Mouse (Mus musculus) forebrain, embryonic 13.5 days (tissue): ENCODE data around the gene Ccdc88c. TPM values are rescaled to one million over a fixed set of nuclear protein-coding genes. Genes with fewer than 3 reads are reported as not detected.

Experiments used
- ATAC-seq: fragments of 200-750 bp; cut with Nextera tagmentation; 2 replicates; pipeline ENCODE4 v1.8.0; 2017
- H3K27ac ChIP-seq: fragments of 300-500 bp; sonication (generic); 2 replicates; pipeline ENCODE4 v1.5.1; 2015; ENCODE audit warnings: inconsistent platforms, mild to moderate bottlenecking, moderate library complexity
- H3K27me3 ChIP-seq: fragments of 300-500 bp; sonication (generic); 2 replicates; pipeline ENCODE4 v1.6.1; 2015; ENCODE audit warnings: mild to moderate bottlenecking, inconsistent platforms
- H3K36me3 ChIP-seq: fragments of 300-500 bp; sonication (generic); 2 replicates; pipeline ENCODE4 v1.6.1; 2015; ENCODE audit warnings: mild to moderate bottlenecking, inconsistent platforms; ENCODE audit not compliant: poor library complexity, severe bottlenecking
- H3K4me1 ChIP-seq: fragments of 300-500 bp; sonication (generic); 2 replicates; pipeline ENCODE4 v1.6.1; 2015; ENCODE audit warnings: inconsistent platforms
- H3K4me2 ChIP-seq: fragments of 300-500 bp; sonication (generic); 2 replicates; pipeline ENCODE4 v1.6.1; 2015; ENCODE audit warnings: inconsistent platforms, mild to moderate bottlenecking, moderate library complexity
- H3K4me3 ChIP-seq: fragments of 300-500 bp; sonication (generic); 2 replicates; pipeline ENCODE4 v1.5.1; 2015; ENCODE audit warnings: mild to moderate bottlenecking, inconsistent platforms
- H3K9ac ChIP-seq: fragments of 300-500 bp; sonication (generic); 2 replicates; pipeline ENCODE4 v1.6.1; 2015; ENCODE audit warnings: mild to moderate bottlenecking, inconsistent platforms
- H3K9me3 ChIP-seq: fragments of 300-500 bp; sonication (generic); replicated peaks from 2 replicates; pipeline ENCODE4 v1.6.1; 2016; ENCODE audit warnings: inconsistent platforms
- WGBS: fragments of 180-500 bp; shearing (Covaris S2); methylation state at CpG from one replicate; pipeline ENCODE4 v1.1.7; 2015; 5-methylcytosine and 5-hydroxymethylcytosine counted together
- polyA plus RNA-seq: library from polyadenylated mRNA; unstranded; fragments of >200 nt; fragmentation: Nextera tagmentation; extraction: Ambion mirVana; gene quantifications from 2 replicates; pipeline ENCODE4 v1.2.1, GENCODE M21; 2015

Gene Ccdc88c
- polyA plus RNA-seq, 1 experiment from 2014 or later = 20.7 TPM

DNA sequence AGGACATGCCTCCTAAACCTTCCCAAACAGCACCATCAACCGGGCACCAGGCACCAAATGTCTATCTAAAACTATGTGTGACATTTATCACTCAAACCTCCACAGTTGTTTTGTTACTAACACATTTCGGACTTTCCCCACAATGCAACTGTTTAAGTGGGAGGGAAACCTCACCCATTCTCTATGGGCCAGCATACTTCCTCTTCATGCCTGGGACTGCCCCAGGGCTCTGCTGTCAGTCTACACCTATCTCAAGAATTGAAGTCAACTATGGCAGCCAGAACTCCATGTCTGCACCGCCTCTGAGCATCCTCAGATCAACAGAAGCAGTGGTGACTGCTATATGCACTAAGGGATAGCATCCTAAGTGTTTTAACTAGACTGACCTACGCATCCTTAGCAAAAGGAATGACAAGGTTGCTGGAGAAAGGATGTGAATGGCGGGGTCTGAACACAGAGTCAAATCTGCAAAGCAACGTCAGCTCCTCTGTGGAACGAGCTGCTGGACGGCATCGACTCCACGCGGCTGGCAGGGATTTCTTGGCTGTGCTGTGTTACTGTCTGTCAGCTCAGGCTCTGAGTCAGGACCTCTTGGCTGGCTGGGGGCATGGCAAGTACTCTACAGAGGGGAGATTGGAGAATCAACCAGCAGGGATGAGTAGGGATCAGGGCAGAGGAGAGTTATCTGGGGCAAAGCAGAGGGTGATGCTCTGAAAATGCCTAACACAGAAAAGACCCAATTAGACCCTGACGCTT is 23.0 kb downstream of the Ccdc88c start:
- H3K9me3 ChIP-seq = no peaks in the 10 kb centered on the region
- ATAC-seq = no peak
- peak overlapping the region; percentile 77 for H3K27ac ChIP-seq
- 84% methylated on average over 12 of the region's 12 CpGs for WGBS
- no peak overlapping the region for H3K4me2 ChIP-seq
- no peak overlapping the region for H3K4me3 ChIP-seq
- no peak overlapping the region for H3K9ac ChIP-seq
- no peaks in the 10 kb centered on the region for H3K27me3 ChIP-seq
- H3K4me1 ChIP-seq = peaks cover 76% of the 10 kb centered on the region
- no peaks in the 10 kb centered on the region for H3K36me3 ChIP-seq

DNA sequence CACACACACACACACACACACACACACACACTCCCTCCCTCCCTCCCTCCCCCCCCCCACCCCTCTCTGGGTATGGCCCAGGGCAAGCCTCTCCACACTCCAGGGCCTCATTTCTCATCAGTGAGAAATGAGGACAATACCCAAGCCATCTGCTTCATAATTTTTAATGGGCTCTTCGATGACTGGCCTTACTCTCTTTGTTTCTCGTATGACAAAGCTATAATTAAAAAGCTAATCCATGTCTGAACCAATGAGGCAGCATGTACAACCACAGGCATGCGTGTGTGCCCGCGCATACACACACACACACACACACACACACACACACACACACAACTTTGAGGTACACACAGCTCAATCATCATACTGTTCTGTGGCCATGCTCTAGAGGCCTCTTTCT is 23.9 kb downstream of the Ccdc88c start:
- WGBS = 57% methylated on average over 5 of the region's 5 CpGs
- H3K36me3 ChIP-seq = 0 out of 2 replicates have a peak, but pooled peaks cover 4% of the 10 kb centered on the region
- ATAC-seq = peak; percentile 63
- peaks cover 71% of the 10 kb centered on the region for H3K4me1 ChIP-seq
- H3K27me3 ChIP-seq = no peaks in the 10 kb centered on the region
- H3K4me2 ChIP-seq = no peak overlapping the region
- no peak overlapping the region for H3K9ac ChIP-seq
- no peak overlapping the region for H3K4me3 ChIP-seq
- peak overlapping the region; percentile 77 for H3K27ac ChIP-seq
- no peaks in the 10 kb centered on the region for H3K9me3 ChIP-seq

DNA sequence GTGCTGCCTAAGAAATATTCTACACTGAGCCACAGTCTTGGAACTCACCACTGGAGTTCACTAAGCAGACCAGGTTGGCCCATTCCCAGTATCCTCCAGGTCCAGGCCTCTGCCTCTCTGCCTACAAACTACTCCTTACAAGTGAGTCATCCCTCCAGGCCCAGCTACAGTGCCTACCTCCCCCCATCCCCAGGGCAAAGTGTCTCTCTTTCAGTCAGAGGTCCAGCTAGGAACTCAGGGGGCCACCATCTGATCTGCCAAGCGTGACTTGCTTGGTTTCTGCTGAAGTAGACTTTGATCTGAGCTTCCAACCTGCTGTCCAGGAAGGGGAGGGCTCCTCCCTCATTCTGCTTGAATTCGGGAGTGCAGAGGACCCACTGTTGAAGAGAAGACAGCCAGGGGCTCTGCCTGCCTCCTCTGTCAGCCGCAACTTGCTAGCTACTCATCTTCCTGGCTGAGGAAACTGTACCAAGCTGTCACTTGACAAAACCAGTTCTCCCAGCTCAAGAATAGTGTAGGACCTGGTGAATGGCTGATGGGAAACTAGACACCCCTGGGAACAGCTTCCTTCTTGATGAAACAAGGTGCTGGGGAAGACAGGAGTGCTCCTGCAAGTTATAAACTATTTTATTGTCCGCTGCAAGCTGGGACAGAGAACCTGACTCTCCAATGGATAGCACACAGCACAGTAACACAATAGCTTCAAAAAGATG is 25.9 kb downstream of the Ccdc88c start:
- whole genome bisulfite sequencing = 41% methylated on average over 4 of the region's 4 CpGs
- Histone ChIP-seq H3K4me3 (no peak overlapping the region), H3K36me3 (0 out of 2 replicates have a peak, but pooled peaks cover 4% of the 10 kb centered on the region), H3K9me3 (no peaks in the 10 kb centered on the region), H3K9ac (no peak overlapping the region), H3K27me3 (no peaks in the 10 kb centered on the region), H3K4me2 (no peak overlapping the region), H3K4me1 (peaks cover 79% of the 10 kb centered on the region), H3K27ac (no peak overlapping the region)
- ATAC-seq = no peak

DNA sequence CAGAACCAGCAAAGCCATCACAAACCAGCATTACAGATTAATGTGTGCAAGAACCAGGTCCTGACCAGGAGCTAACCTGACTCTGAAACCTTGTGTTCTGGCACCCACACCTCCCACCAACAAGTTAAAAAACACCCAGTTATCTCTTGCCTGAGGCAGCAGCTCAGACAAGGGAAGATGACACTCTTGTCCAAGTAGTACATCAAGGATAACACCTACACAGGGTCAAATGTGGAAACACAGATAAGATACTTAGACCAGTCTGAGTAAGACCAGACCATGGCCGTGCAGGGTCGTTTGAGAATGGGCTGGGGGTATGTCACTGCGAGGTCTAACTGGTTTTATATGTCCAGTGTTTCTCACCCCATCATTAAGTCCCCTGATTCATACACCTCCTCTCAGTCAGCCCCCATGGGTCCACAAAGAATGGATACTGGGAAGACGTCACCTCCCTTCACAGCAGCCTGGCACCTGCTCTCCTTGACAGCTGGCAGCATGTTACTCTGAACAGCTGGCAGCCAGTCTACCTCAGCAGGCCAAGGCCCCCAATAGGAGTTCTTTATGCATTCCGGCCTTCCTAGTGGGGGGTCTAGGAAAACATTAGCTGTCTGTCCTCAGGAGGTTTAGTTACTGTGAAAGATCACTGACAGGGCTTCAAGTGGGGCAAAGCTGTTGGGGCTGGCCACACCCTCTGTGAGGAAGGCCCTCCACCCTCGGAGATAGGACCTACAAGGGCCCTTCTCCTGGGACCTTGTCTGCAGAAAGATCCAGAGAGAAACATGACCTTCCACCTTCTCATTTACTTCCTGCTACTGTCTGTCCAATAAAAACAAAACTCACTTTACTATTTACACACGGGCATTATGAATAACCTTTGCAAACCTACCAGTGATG is 29.5 kb downstream of the Ccdc88c start:
- H3K27me3 ChIP-seq = no peaks in the 10 kb centered on the region
- ATAC-seq = peak; percentile 25; the same call in 1 of the 2 replicates
- H3K9ac ChIP-seq = no peak overlapping the region
- no peaks in the 10 kb centered on the region for H3K9me3 ChIP-seq
- WGBS = 52% methylated on average over 7 of the region's 7 CpGs
- H3K4me1 ChIP-seq = peaks cover 79% of the 10 kb centered on the region
- no peak overlapping the region for H3K4me3 ChIP-seq
- 0 out of 2 replicates have a peak, but pooled peaks cover 4% of the 10 kb centered on the region for H3K36me3 ChIP-seq
- 0 out of 2 replicates have a peak overlapping the region, but pooled peaks have one; percentile 41 for H3K27ac ChIP-seq
- no peak overlapping the region for H3K4me2 ChIP-seq

GRCm38 (mm10) chr12:100998564-100998962 is 30.3 kb downstream of the Ccdc88c start:
- Histone ChIP-seq H3K9ac (no peak overlapping the region), H3K4me2 (no peak overlapping the region), H3K4me3 (no peak overlapping the region), H3K27me3 (no peaks in the 10 kb centered on the region), H3K27ac (peak overlapping the region; percentile 41; the same call in 1 of the 2 replicates), H3K36me3 (0 out of 2 replicates have a peak, but pooled peaks cover 4% of the 10 kb centered on the region), H3K9me3 (no peaks in the 10 kb centered on the region), H3K4me1 (peaks cover 71% of the 10 kb centered on the region)
- no peak for ATAC-seq
- 55% methylated on average over 8 of the region's 8 CpGs for WGBS

- peak overlapping the region; percentile 25 for H3K27ac ChIP-seq
- H3K4me1 ChIP-seq = peaks cover 69% of the 10 kb centered on the region
- ATAC-seq = no peak
- no peaks in the 10 kb centered on the region for H3K9me3 ChIP-seq
- peaks cover 4% of the 10 kb centered on the region; the same call in 1 of the 2 replicates for H3K36me3 ChIP-seq
- no peak overlapping the region for H3K4me3 ChIP-seq
- WGBS = 20% methylated on average over 10 of the region's 10 CpGs
- H3K27me3 ChIP-seq = no peaks in the 10 kb centered on the region
- no peak overlapping the region for H3K4me2 ChIP-seq
- H3K9ac ChIP-seq = peak overlapping the region; percentile 32; the same call in 1 of the 2 replicates
Measured at GRCm38 (mm10) chr12:100997830-100998563, 30.9 kb downstream of the Ccdc88c start.

GRCm38 (mm10) chr12:100996378-100996898 is 32.4 kb downstream of the Ccdc88c start:
- H3K27me3 ChIP-seq = no peaks in the 10 kb centered on the region
- WGBS = 29% methylated on average over 5 of the region's 5 CpGs

DNA sequence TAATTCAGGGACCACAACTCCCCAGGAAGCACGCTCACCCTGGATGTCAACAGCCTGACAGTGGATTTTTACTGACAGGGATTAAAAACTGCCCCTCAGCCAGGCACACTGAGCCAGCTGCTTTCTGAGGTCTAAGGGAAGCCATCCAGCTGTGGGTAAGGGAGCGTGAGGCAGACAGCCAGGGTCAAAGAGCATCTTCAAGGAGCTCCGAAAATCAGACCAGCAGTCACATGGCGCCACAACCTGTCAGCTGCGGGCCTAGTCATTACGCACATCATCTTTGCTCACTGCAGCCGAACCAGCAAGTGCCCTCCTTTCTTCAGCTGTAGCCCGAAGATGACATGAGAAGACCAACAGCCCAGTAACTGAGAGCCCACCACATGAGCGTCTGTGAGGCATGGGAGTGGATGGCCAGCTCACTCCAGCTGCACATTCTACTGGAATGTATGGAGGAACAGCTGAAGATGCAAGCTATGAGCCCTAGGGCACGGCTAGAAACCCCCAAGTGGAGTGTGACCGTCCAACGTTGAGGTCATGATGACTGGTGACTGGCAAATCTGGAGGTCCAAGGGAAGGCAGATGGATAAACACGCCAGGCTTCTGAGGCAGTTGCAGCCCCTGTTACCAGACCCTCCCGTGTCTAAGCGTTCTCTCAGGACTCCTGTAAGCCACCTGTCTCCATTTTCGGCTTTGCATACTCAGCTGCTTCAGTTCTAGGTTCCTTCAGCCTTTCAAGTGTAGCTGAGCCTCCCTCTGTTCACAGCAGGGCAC is 33.1 kb downstream of the Ccdc88c start:
- no peak overlapping the region for H3K4me2 ChIP-seq
- no peak overlapping the region; the same call in 1 of the 2 replicates for H3K9ac ChIP-seq
- peaks cover 4% of the 10 kb centered on the region; the same call in 1 of the 2 replicates for H3K36me3 ChIP-seq
- H3K4me1 ChIP-seq = peaks cover 66% of the 10 kb centered on the region
- no peak overlapping the region for H3K4me3 ChIP-seq
- no peaks in the 10 kb centered on the region for H3K27me3 ChIP-seq
- WGBS = 38% methylated on average over 16 of the region's 16 CpGs
- no peaks in the 10 kb centered on the region for H3K9me3 ChIP-seq
- no peak for ATAC-seq
- peak overlapping the region; percentile 66 for H3K27ac ChIP-seq

More at GRCm38 (mm10) chr12:100996378-100996898, 32.4 kb downstream of the Ccdc88c start:
- Histone ChIP-seq H3K27ac (peak overlapping the region; percentile 66), H3K4me1 (peaks cover 64% of the 10 kb centered on the region), H3K9ac (no peak overlapping the region; the same call in 1 of the 2 replicates), H3K9me3 (no peaks in the 10 kb centered on the region), H3K4me3 (no peak overlapping the region), H3K4me2 (no peak overlapping the region), H3K36me3 (peaks cover 4% of the 10 kb centered on the region; the same call in 1 of the 2 replicates)
- ATAC-seq = peak; percentile 13; the same call in 1 of the 2 replicates

- 80% methylated on average over 3 of the region's 3 CpGs for WGBS
- Histone ChIP-seq H3K36me3 (no peaks in the 10 kb centered on the region; the same call in 1 of the 2 replicates), H3K9ac (no peak overlapping the region), H3K4me1 (peaks cover 74% of the 10 kb centered on the region), H3K9me3 (no peaks in the 10 kb centered on the region), H3K4me3 (no peak overlapping the region), H3K27ac (no peak overlapping the region), H3K4me2 (no peak overlapping the region), H3K27me3 (no peaks in the 10 kb centered on the region)
- ATAC-seq = no peak
Measured at GRCm38 (mm10) chr12:100994140-100995015, 34.5 kb downstream of the Ccdc88c start.

DNA sequence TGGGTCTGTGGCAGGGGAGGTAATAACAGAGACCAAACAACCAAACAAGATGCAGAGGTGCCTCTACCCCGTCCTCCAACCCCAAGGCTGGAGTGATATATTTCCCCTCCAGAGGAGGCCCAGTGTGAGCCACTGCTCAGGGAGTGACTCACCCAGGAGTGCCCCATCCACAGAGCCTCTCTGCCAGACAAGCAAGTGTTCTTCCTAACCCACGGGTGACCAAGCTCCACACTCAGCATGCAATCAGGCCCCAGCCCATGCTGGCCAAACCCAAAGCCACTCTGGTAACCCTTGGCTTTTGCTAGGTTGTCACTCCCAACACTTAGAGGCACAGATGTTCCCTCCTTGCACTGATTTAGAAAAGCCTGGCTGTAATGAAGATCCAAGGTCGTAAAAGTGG is 35.7 kb downstream of the Ccdc88c start:
- H3K4me3 ChIP-seq = no peak overlapping the region
- no peak overlapping the region for H3K9ac ChIP-seq
- H3K9me3 ChIP-seq = no peaks in the 10 kb centered on the region
- peaks cover 74% of the 10 kb centered on the region for H3K4me1 ChIP-seq
- no peak for ATAC-seq
- 81% methylated on average over 3 of the region's 3 CpGs for WGBS
- no peak overlapping the region for H3K27ac ChIP-seq
- no peak overlapping the region for H3K4me2 ChIP-seq
- no peaks in the 10 kb centered on the region for H3K27me3 ChIP-seq
- no peaks in the 10 kb centered on the region; the same call in 1 of the 2 replicates for H3K36me3 ChIP-seq
